Mouse (Mus musculus): ENCODE measurements around the gene Vegfb. TPM values are rescaled to one million over a fixed set of nuclear protein-coding genes. Genes with fewer than 3 reads are reported as not detected.

Vegfb gene
- total RNA-seq, 2 experiments from 2014 or later = 2.8 to 7.8 TPM

DNA sequence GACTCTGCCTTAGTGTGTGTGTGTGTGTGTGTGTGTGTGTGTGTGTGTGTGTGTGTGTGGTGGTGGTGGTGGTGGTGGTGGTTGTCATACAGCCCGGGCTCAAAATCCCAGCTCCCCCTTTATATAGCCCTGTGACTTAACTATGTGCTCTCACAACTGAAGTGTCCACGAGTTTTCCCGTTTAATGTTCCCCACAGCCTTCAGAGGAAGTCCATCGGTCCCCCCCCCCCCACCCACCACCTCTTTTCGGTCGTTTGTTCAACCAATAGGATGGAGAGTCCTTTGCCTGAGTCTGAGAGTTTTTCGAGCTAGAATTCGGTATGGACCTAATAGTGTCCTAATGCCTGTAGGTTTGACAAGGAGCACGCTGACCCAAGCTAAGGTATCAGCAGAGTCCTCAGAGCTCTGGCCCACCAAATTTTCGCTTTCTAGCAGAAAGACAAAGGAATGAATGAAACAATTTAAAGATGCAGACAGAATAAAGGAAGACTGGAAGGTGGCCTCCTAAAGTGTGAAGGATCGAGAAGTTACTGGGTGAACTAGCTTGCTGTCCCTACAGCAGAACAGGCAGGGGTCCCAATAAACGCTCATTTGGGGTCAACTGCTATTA, 13.8 kb downstream of the Vegfb start:
- no peak for ATAC-seq (ENCODE audit: poor library complexity, severe bottlenecking)

DNA sequence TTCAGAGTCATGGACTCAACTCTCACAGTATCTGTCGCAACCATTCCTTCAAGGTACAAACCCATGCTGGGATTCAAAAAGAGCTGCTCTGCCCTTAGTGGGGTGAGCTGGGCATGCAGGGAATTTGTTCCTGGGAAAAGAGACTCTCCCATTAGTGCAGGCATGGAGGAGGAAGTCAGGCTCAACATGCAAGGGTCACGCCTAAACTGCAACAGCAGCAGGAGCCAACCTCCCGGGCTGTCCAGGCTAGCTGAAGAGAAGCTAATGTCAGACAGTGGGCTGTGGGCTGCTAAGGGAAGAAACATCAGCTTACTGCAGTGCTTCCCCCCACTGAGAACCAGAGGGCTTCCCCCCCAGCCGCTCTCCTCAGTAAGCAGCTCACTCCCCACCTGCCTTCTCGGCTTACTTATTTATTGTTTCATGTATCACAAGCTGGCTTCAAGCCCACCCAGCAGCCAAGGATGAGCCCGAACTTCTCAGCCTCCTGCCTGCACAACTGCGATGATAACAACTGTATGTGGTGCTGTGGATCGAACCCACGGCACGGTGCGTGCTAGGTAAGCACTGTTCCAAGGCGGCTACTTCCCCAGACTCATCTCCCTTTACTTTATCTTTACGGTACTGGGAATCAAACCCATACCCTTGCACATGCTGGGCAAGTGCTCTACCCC, 15.1 kb downstream of the Vegfb start:
- no peak for ATAC-seq (ENCODE audit: poor library complexity, severe bottlenecking)

GRCm38 (mm10) chr19:6971644-6972043, 15.8 kb downstream of the Vegfb start:
- ATAC-seq (ENCODE audit: poor library complexity, severe bottlenecking) = no peak

GRCm38 (mm10) chr19:6970460-6971085, 16.9 kb downstream of the Vegfb start:
- no peak for ATAC-seq (ENCODE audit: poor library complexity, severe bottlenecking)

GRCm38 (mm10) chr19:6969665-6970381, 17.6 kb downstream of the Vegfb start:
- ATAC-seq (ENCODE audit: poor library complexity, severe bottlenecking) = peak; percentile 77

DNA sequence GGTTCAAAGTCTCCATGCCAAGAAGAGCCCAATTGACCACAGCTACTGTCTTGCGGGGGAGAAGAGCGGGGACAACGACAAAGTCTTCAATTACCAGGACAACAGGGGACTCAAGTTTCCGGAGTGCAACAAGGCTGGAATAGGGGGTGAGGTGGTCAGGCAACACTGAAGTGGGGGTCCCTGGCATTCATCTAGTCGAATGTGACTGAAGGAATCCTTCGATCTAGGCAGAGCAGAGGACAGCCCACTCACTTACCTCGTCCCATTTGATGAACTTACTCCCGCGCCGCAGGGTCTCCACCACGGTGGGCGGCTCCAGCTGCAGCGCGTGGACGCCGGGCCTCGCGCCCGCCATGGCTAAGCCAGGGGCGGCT, 18.2 kb downstream of the Vegfb start:
- no peak for ATAC-seq (ENCODE audit: poor library complexity, severe bottlenecking)

- no peak for ATAC-seq (ENCODE audit: poor library complexity, severe bottlenecking)
These were observed 18.8 kb downstream of the Vegfb start for GRCm38 (mm10) chr19:6968491-6969271.

GRCm38 (mm10) chr19:6956461-6956860, 31.0 kb downstream of the Vegfb start:
- ATAC-seq (ENCODE audit: poor library complexity, severe bottlenecking) = no peak

DNA sequence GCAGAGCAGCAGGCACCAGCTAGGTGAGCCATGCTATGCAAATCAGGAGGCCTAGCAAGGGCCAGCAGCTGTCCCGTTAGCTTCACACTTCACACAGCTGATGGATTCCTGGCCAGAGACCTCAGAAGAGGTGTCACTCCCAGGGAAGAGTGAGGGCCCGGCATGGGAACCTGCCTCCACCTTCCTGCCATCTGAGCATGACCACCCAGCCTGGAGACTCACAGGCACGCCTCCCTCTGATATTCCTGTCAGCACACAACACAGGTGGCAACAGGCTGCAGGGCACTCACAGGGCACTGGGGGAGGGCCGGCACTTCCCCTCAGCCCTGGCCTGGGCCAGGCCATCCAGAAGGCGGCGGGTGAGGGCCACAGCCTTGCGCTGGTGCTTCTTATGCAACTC, 32.0 kb downstream of the Vegfb start:
- peak; percentile 16; the same call in 1 of the 2 replicates for ATAC-seq (ENCODE audit: poor library complexity, severe bottlenecking)

DNA sequence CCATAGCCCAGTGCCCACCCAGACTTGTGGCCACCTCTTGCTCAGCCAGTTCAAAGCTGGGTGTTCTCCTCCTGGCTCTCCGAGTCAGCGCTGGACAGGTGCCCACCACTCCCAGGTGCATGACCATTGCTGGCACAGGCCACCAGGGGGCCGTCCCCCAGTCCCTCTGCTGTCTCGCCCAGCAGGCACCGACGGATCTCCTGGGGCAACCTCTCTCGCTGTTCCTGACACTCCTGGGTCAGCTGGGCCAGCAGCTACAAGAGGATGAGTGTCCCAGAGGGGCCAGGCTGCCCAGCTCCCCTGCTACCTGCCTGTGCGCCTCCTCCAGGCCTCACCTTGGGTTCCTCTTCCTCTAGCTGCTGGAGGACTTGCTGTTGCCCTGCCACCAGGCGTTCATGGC, 33.4 kb downstream of the Vegfb start:
- ATAC-seq (ENCODE audit: poor library complexity, severe bottlenecking) = no peak

- ATAC-seq (ENCODE audit: poor library complexity, severe bottlenecking) = no peak
These were observed 34.8 kb downstream of the Vegfb start for GRCm38 (mm10) chr19:6952712-6953037.

- peak; percentile 24 for ATAC-seq (ENCODE audit: poor library complexity, severe bottlenecking)
These were observed 35.3 kb downstream of the Vegfb start for GRCm38 (mm10) chr19:6951994-6952711.

DNA sequence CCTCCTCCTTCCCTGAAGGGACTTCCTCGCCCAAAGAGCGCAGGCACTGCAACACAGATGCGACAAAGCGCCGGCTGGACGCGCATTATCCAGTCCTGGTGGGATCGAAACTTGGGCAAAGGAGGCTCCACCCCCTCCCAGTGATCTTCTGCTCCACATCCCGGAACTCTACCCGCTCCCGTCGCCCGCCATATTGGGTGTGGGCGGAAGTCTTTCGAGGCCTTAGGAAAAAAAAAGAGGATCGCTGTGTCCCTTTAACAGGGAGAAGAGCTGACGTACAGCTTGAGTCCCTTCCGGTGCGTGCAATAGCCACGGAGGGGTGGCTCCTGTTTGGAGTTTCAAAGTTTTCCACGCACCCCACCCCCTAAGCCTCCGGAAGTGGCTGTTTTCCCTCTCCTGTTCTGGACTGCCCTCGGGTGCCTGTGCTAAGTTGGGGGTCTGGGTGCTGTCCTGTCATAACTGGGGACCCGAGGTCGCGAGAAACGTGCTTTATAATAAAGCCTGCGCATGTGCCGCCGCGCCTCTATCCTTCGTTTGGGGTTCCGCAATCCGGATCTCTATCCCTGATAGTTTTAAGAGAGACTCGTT, 36.0 kb downstream of the Vegfb start:
- ATAC-seq (ENCODE audit: poor library complexity, severe bottlenecking) = peak; percentile 73

DNA sequence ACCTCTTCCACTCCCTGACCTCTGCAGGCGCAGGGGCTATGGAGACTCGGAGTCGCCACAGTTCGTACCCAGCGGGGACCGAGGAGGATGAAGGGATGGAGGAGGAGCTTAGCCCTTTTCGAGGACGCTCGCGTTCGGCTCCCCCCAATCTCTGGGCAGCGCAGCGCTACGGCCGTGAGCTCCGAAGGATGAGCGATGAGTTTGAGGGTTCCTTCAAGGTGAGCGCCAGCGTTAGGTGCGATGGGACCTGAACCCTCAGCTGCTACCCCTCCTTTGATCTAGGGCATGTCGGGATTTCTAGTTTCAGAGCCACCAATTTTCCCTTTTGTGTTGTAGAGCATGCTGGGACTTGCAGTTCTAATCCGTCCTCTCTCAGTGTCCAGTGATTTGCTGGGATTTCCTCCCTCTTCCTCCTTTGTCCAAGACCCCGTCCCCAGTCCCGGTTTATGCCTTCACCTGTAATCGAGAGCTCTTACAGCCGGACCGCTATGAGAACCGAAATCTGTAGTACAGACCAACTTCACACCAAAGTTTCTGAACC, 36.8 kb downstream of the Vegfb start:
- 0 out of 2 replicates have a peak, but pooled peaks have one; percentile 14 for ATAC-seq (ENCODE audit: poor library complexity, severe bottlenecking)

- ATAC-seq (ENCODE audit: poor library complexity, severe bottlenecking) = no peak
These were observed 37.5 kb downstream of the Vegfb start for GRCm38 (mm10) chr19:6949951-6950350.

GRCm38 (mm10) chr19:6949532-6949931, 37.9 kb downstream of the Vegfb start:
- ATAC-seq (ENCODE audit: poor library complexity, severe bottlenecking) = no peak

GRCm38 (mm10) chr19:6948186-6948585, 39.3 kb downstream of the Vegfb start:
- no peak for ATAC-seq (ENCODE audit: poor library complexity, severe bottlenecking)

GRCm38 (mm10) chr19:6947742-6948141, 39.7 kb downstream of the Vegfb start:
- no peak for ATAC-seq (ENCODE audit: poor library complexity, severe bottlenecking)

- ATAC-seq (ENCODE audit: poor library complexity, severe bottlenecking) = no peak
These were observed 43.7 kb downstream of the Vegfb start for GRCm38 (mm10) chr19:6943709-6944108.

- no peak for ATAC-seq (ENCODE audit: poor library complexity, severe bottlenecking)
These were observed 44.7 kb downstream of the Vegfb start for GRCm38 (mm10) chr19:6942764-6943163.
